Mouse (Mus musculus): ENCODE data around the gene Sec31a. TPM values are rescaled to one million over a fixed set of nuclear protein-coding genes. Genes with fewer than 3 reads are reported as not detected.

Gene Sec31a
- polyA plus RNA-seq, 1 experiment from 2014 or later = 79.4 TPM

- DNase-seq (ENCODE audit: low spot score) = no peak
Measured at GRCm38 (mm10) chr5:100350907-100351456, 65.1 kb downstream of the Sec31a start.

DNA sequence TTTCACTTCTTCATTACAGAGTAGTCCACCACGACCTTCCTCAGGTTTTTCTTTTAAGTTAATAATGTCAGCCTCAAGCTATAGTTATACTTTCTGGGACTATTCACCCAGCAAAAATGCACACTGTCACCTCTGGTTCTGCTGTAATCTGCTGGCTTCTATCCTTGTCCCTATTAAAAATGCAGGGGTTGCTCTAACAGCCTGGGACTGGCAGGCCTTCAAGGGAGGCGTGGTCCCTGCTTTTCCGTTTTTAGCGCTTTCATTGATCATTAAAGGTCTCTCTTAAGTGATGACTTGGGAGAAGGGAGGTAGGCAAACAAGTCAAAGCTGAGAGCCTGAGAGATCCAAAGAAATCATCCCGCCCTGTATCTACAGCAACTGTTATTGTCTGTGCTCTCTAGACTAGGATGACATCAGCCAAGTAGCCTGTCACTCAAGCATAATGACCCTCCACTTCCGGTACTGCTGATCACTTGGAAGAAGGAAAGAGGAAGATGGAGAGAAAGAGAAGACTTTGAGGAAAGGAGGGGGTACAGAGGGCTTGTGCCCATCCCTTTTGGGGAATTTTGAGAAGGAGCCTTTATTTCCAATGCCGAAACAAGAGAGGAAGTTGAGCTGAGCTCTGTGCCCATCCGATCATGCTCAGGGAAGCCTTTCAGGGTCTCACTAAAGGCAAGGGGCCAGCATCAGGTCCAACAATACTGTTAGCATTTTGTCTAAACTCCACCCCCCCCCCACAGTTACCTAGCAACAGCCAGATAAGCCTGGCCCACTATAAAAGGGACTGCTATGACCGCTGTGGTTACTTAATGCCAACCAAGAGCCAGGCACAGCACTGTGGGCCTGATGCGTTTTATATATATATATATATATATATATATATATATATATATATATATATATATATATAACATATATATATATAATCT lies 66.5 kb downstream of the Sec31a start:
- no peak for DNase-seq (ENCODE audit: low spot score)

DNA sequence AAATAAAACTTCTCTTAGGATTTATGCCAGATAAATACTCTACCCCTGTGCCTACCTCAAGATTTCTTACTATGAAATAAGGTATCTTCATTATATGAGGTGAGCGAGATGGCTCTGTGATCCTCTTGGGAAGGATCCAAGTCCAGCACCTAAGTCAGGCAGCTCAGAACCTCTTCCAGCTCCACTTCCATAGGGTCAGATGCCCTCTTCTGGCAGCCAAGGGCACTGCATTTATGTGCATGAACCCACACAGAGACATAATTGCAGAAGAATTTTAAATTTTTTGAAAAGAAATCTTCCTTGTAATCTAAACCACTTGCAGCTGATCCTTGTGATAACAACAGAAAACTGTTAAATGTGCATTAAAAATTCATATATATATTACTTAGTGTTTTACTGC lies 70.9 kb downstream of the Sec31a start:
- DNase-seq (ENCODE audit: low spot score) = no peak

DNA sequence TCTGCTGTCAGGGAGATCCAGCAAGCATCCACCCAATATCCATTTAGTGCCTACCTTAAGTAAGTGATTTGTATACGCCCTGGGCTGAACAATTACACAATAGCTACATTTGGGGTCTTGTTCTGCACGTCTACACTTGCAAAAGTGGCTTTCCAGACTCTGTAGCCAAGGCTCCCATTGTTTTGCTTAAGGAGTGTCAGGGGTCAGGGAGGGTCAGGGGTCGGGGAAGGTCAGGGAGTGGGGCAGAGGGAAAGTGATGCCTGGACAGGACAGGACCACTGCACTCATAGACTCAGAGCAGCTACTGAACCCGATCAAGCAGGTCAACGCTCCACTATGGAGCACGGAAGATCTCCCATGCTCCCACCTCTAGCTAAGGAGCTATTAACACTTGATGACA lies 72.9 kb downstream of the Sec31a start:
- no peak for DNase-seq (ENCODE audit: low spot score)

DNA sequence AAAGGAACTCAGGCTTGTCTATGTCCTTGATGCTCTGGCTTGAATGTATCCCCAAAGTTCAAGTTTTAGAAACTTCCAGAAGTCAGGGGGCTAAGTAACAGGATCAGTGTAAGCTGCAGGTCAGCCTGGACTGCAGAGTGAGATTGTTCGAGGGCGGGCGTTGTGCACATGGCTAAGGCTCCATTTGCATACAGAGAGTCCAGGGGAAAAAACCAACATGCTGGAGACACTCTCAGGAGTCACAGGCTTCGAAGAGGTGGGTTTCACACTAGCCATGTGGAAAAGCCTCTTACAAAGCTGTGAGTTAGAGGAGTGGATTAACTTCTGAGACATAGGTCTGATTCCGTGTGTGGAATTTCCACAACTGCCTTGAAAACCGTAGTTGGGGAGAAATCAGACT lies 73.6 kb downstream of the Sec31a start:
- no peak for DNase-seq (ENCODE audit: low spot score)

GRCm38 (mm10) chr5:100341042-100341441 lies 75.0 kb downstream of the Sec31a start:
- DNase-seq (ENCODE audit: low spot score) = no peak

DNA sequence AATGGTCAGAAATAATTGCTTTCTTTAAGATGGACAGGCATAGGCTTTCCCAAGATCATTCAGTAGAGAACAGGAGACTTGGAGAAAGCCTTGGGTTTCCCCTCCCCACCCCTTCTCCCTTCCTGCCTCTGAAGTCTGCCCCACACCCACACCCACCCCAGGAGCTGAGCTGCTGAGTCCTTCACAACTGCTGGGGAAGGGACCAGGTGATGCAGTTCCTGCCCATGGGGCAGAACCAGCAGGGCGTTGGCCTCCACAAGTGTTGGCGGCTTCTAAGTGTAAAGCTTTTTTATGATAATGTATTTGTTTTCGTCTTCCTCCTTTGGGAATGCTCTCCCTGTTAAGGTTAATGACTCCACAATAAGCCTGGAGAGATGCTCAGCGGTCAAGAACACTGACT lies 78.2 kb downstream of the Sec31a start:
- no peak for DNase-seq (ENCODE audit: low spot score)

GRCm38 (mm10) chr5:100336876-100337275 lies 79.2 kb downstream of the Sec31a start:
- no peak for DNase-seq (ENCODE audit: low spot score)

DNA sequence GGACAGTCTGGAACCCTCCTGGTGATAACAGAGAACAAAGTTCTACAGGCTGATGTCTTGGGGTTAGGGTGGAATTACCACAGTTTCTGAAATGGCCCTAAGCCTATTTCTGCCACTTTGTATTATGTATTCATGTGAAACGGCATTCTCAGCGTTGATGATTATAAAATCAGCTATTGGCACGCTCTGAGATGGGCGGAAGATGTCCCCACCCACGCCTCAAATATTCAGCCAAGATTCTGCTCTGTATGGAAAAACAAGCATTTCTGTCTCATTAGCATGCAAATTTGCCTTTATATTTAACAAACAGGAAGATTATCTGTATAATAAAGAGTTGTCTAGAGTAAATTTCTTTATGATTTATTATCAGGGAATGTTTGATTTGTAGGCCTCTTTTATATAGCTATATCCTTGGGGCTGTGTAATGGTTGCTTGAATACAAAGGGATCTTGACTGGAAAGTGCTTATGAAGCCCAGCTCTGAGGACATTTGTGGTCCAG lies 80.4 kb downstream of the Sec31a start:
- no peak for DNase-seq (ENCODE audit: low spot score)

- DNase-seq (ENCODE audit: low spot score) = no peak
Measured at GRCm38 (mm10) chr5:100334686-100335085, 81.3 kb downstream of the Sec31a start.

GRCm38 (mm10) chr5:100333607-100334380 lies 82.2 kb downstream of the Sec31a start:
- DNase-seq (ENCODE audit: low spot score) = no peak

- no peak for DNase-seq (ENCODE audit: low spot score)
Measured at GRCm38 (mm10) chr5:100332300-100333004, 83.6 kb downstream of the Sec31a start.

GRCm38 (mm10) chr5:100331636-100332035 lies 84.4 kb downstream of the Sec31a start:
- no peak for DNase-seq (ENCODE audit: low spot score)

- peak; percentile 84 for DNase-seq (ENCODE audit: low spot score)
Measured at GRCm38 (mm10) chr5:100322081-100322480, 94.0 kb downstream of the Sec31a start.

DNA sequence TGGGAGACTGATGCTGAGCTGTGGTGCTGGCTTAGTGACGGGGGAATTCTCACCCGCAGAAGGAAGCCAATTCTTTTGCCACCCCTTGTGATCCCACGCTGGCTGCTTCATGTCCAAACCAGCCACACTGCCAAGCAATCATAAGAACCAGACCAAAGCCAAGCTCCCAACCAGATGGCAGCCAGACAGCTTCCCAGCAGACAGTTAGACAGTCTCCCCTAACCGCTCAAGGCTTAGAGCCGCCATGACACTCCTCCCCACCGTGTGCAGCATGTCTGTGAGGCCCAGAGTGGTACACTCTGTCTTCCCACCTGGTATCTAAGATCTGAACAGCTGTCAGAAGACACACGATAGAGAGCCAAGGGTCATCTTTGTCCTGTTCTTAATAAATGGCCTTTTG lies 98.2 kb downstream of the Sec31a start:
- no peak for DNase-seq (ENCODE audit: low spot score)

DNA sequence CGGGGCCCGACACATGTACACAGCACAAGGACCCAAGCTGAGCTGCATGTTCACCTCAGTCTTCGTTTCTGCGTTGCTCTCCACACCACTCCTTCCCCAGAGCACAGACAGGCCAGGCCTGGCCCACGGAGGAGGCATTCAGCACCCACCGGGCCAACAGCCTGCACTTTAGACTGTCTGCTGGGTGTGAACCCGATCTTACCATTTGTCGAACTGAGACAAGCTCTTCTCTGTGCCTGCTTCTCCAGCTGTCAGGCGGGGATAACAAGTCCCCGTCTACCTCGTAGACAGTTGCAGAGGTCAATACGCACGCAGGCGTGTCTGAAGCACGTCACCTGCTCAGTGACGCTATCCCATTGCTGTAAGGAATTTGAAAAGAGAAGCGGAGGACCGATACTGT lies 99.0 kb downstream of the Sec31a start:
- DNase-seq (ENCODE audit: low spot score) = no peak

GRCm38 (mm10) chr5:100315646-100316045 lies 100.4 kb downstream of the Sec31a start:
- no peak for DNase-seq (ENCODE audit: low spot score)

DNA sequence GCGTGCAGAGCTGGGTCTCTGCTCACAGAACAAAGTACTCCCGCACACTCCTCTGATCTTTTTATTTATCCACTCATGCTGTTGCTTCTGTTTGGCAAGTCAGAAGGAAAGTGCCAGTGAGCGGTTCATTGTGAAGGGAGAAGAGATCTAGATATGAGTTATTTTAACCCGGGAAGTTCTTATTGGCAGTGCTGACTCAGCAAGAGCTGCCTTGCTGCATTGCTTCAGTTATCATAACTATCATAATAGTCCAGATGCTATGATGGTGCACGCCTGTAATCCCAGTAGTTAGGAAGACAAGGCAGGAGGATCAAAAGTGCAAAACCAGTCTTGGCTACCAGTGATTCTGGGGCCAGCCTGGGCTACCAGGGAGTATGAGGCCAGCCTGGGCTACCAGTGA lies 103.6 kb downstream of the Sec31a start:
- DNase-seq (ENCODE audit: low spot score) = no peak
